Mouse (Mus musculus): ENCODE results near the gene Olfr279. TPM values are rescaled to one million over a fixed set of nuclear protein-coding genes. Genes with fewer than 3 reads are reported as not detected.
A peak's percentile ranks its signal among the peaks of the same experiment; 100 is the strongest.

The Olfr279 gene
- polyA plus RNA-seq, 1 experiment from 2014 or later = not detected

DNA sequence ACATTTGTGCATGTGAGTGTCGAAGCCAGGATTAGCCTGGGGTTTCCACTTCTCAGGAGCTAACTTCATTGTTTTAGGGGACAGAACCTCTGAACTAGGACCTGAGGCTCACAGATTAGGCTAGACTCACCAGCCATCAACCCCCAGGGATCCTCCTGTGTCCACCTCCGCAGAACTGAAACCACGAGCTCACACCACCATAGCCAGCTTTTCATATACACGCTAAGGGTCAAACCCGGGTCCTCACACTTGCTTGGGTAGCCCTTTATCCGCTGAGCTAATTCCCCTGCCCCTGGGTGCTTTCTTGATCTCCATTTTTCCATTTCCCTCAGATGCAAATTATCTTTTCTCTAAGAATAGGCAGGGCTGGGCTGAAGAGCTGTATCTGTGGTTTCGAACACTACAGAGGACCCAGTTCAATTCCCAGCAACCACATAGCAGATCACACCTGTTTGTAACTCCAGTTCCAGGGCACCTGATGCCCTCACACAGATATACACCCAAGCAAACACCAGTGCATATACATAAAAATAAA is 12.6 kb upstream of the Olfr279 start:
- Histone ChIP-seq H3K4me1 (replicated peaks; ENCODE audit: control insufficient read depth, insufficient read depth, low read length) (no peaks in the 10 kb centered on the region), H3K27me3 (replicated peaks; ENCODE audit: control insufficient read depth, insufficient read depth, low read length) (0 out of 2 replicates have a peak, but pooled peaks cover 3% of the 10 kb centered on the region), H3K27ac (ENCODE audit: low read depth, low read length) (no peak overlapping the region), H3K36me3 (ENCODE audit: control insufficient read depth, insufficient read depth, low read length) (no peaks in the 10 kb centered on the region), H3K4me3 (ENCODE audit: low read depth, low read length) (no peak overlapping the region), H3K4me2 (no peak overlapping the region), H3K9ac (ENCODE audit: low read depth, low read length) (no peak overlapping the region), H3K9me3 (ENCODE audit: control insufficient read depth, low read length) (no peaks in the 10 kb centered on the region)
- ATAC-seq (replicated peaks; ENCODE audit: low FRiP score) (no peak), DNase-seq (ENCODE audit: low spot score) (no peak)
- 70% methylated on average over 7 of the region's 7 CpGs for WGBS

- ATAC-seq (replicated peaks; ENCODE audit: low FRiP score) = no peak
- WGBS = 61% methylated on average over 3 of the region's 3 CpGs
- Histone ChIP-seq H3K4me2 (no peak within 1 kb of the TSS), H3K4me3 (ENCODE audit: low read depth, low read length) (no peak within 1 kb of the TSS), H3K9me3 (ENCODE audit: control insufficient read depth, low read length) (no peaks in the 10 kb centered on the region), H3K9ac (ENCODE audit: low read depth, low read length) (no peak within 1 kb of the TSS), H3K27ac (ENCODE audit: low read depth, low read length) (no peak within 1 kb of the TSS), H3K4me1 (replicated peaks; ENCODE audit: control insufficient read depth, insufficient read depth, low read length) (no peaks in the 10 kb centered on the region), H3K36me3 (ENCODE audit: control insufficient read depth, insufficient read depth, low read length) (no peaks in the 10 kb centered on the region), H3K27me3 (replicated peaks; ENCODE audit: control insufficient read depth, insufficient read depth, low read length) (no peaks in the 10 kb centered on the region)
- DNase-seq (ENCODE audit: low spot score) = no peak
These were observed 9.5 kb upstream of the Olfr279 start, which contains the start of gene Lalba for GRCm38 (mm10) chr15:98482701-98483100. TSS of gene Lalba (minus strand) at chr15:98482721.

GRCm38 (mm10) chr15:98483907-98484886 is 8.0 kb upstream of the Olfr279 start:
- Histone ChIP-seq H3K9ac (ENCODE audit: low read depth, low read length) (no peak overlapping the region), H3K4me3 (ENCODE audit: low read depth, low read length) (no peak overlapping the region), H3K9me3 (ENCODE audit: control insufficient read depth, low read length) (no peaks in the 10 kb centered on the region), H3K4me2 (no peak overlapping the region), H3K27me3 (replicated peaks; ENCODE audit: control insufficient read depth, insufficient read depth, low read length) (no peaks in the 10 kb centered on the region), H3K27ac (ENCODE audit: low read depth, low read length) (no peak overlapping the region), H3K36me3 (ENCODE audit: control insufficient read depth, insufficient read depth, low read length) (no peaks in the 10 kb centered on the region), H3K4me1 (replicated peaks; ENCODE audit: control insufficient read depth, insufficient read depth, low read length) (no peaks in the 10 kb centered on the region)
- DNase-seq (ENCODE audit: low spot score) (no peak), ATAC-seq (replicated peaks; ENCODE audit: low FRiP score) (no peak)
- 60% methylated on average over 18 of the region's 18 CpGs for WGBS

DNA sequence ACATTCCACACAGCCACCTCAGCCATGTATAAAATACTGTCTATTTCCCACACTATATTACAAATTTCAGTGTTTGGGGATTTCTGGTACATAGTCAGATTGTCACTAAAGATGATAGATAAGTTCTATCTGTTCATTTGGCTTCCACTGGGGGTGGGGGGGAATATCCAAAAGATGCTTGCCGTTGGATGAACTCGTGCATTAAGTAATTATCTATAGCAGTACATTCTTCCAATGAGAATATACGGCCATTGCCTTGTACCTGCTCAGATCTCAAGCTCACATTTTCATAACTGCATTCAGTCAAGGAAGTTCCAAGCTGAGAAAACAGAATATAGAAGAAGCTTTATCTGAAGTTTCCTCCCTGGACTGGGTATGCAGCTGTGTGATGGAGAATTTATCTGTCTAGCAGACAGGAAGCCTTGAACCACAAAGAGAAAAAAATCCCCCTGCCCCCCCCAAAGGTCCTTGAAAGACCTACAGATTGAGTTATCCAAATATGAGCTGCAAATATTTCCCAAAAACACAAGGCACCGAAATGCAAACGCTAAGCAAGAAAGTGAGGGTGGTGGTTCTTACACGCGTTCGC is 5.7 kb upstream of the Olfr279 start:
- WGBS = 85% methylated on average over 8 of the region's 8 CpGs
- Histone ChIP-seq H3K9ac (ENCODE audit: low read depth, low read length) (no peak overlapping the region), H3K4me2 (no peak overlapping the region)

DNA sequence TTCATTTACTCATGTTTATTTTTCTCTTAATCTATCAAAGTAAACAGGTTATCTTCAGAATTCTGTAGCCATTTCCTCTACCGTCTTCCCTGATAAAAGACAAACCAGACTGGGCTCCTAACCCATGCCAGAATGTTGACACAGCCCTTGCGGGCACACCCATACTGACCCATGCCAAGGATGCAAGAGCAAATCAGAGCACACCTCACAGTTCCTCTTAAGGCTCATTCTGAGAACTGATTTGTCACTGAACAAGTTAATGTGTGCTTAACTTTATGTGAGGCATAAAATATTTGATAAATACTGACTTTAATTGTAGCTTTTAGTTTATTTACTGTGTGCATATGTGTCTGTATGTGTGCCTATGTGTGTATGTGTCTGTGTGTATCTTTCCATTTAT is 870 bp upstream of the Olfr279 start:
- 65% methylated on average over 2 of the region's 2 CpGs for WGBS
- ATAC-seq (replicated peaks; ENCODE audit: low FRiP score) (no peak), DNase-seq (ENCODE audit: low spot score) (no peak)
- Histone ChIP-seq H3K27me3 (replicated peaks; ENCODE audit: control insufficient read depth, insufficient read depth, low read length) (no peaks in the 10 kb centered on the region), H3K9ac (ENCODE audit: low read depth, low read length) (no peak overlapping the region), H3K4me2 (no peak overlapping the region), H3K4me3 (ENCODE audit: low read depth, low read length) (no peak overlapping the region), H3K4me1 (replicated peaks; ENCODE audit: control insufficient read depth, insufficient read depth, low read length) (no peaks in the 10 kb centered on the region), H3K9me3 (ENCODE audit: control insufficient read depth, low read length) (no peaks in the 10 kb centered on the region), H3K36me3 (ENCODE audit: control insufficient read depth, insufficient read depth, low read length) (no peaks in the 10 kb centered on the region), H3K27ac (ENCODE audit: low read depth, low read length) (no peak overlapping the region)

More for the DNA sequence above, 5.7 kb upstream of the Olfr279 start:
- DNase-seq (ENCODE audit: low spot score) (no peak), ATAC-seq (replicated peaks; ENCODE audit: low FRiP score) (no peak)
- H3K4me3 ChIP-seq (ENCODE audit: low read depth, low read length) = no peak overlapping the region
- no peaks in the 10 kb centered on the region for H3K36me3 ChIP-seq (ENCODE audit: control insufficient read depth, insufficient read depth, low read length)
- no peak overlapping the region for H3K27ac ChIP-seq (ENCODE audit: low read depth, low read length)
- no peaks in the 10 kb centered on the region for H3K4me1 ChIP-seq (replicated peaks; ENCODE audit: control insufficient read depth, insufficient read depth, low read length)
- no peaks in the 10 kb centered on the region for H3K27me3 ChIP-seq (replicated peaks; ENCODE audit: control insufficient read depth, insufficient read depth, low read length)
- no peaks in the 10 kb centered on the region for H3K9me3 ChIP-seq (ENCODE audit: control insufficient read depth, low read length)

GRCm38 (mm10) chr15:98497631-98498030 is 5.4 kb downstream of the Olfr279 start:
- H3K36me3 ChIP-seq (ENCODE audit: control insufficient read depth, insufficient read depth, low read length) = no peaks in the 10 kb centered on the region
- DNase-seq (ENCODE audit: low spot score) (no peak), ATAC-seq (replicated peaks; ENCODE audit: low FRiP score) (no peak)
- no peak overlapping the region for H3K27ac ChIP-seq (ENCODE audit: low read depth, low read length)
- no peaks in the 10 kb centered on the region for H3K4me1 ChIP-seq (replicated peaks; ENCODE audit: control insufficient read depth, insufficient read depth, low read length)
- no peak overlapping the region for H3K4me2 ChIP-seq
- H3K4me3 ChIP-seq (ENCODE audit: low read depth, low read length) = no peak overlapping the region
- no peak overlapping the region for H3K9ac ChIP-seq (ENCODE audit: low read depth, low read length)
- no peaks in the 10 kb centered on the region for H3K9me3 ChIP-seq (ENCODE audit: control insufficient read depth, low read length)
- H3K27me3 ChIP-seq (replicated peaks; ENCODE audit: control insufficient read depth, insufficient read depth, low read length) = no peaks in the 10 kb centered on the region
- 83% methylated on average over 17 of the region's 17 CpGs for WGBS

- WGBS = 67% methylated on average over 3 of the region's 3 CpGs
- Histone ChIP-seq H3K27me3 (replicated peaks; ENCODE audit: control insufficient read depth, insufficient read depth, low read length) (no peaks in the 10 kb centered on the region), H3K4me1 (replicated peaks; ENCODE audit: control insufficient read depth, insufficient read depth, low read length) (no peaks in the 10 kb centered on the region), H3K9ac (ENCODE audit: low read depth, low read length) (no peak overlapping the region), H3K4me2 (no peak overlapping the region), H3K27ac (ENCODE audit: low read depth, low read length) (no peak overlapping the region), H3K4me3 (ENCODE audit: low read depth, low read length) (no peak overlapping the region), H3K36me3 (ENCODE audit: control insufficient read depth, insufficient read depth, low read length) (no peaks in the 10 kb centered on the region), H3K9me3 (ENCODE audit: control insufficient read depth, low read length) (no peaks in the 10 kb centered on the region)
- no peak for ATAC-seq (replicated peaks; ENCODE audit: low FRiP score)
- no peak for DNase-seq (ENCODE audit: low spot score)
These were observed 11.1 kb downstream of the Olfr279 start for GRCm38 (mm10) chr15:98503317-98503716.

GRCm38 (mm10) chr15:98504514-98504913 is 12.3 kb downstream of the Olfr279 start:
- H3K4me3 ChIP-seq (ENCODE audit: low read depth, low read length) = no peak overlapping the region
- H3K27ac ChIP-seq (ENCODE audit: low read depth, low read length) = no peak overlapping the region
- no peak overlapping the region for H3K9ac ChIP-seq (ENCODE audit: low read depth, low read length)
- peak; percentile 18; the same call in 1 of the 2 replicates for ATAC-seq (replicated peaks; ENCODE audit: low FRiP score)
- H3K4me1 ChIP-seq (replicated peaks; ENCODE audit: control insufficient read depth, insufficient read depth, low read length) = no peaks in the 10 kb centered on the region
- peak; percentile 66 for DNase-seq (ENCODE audit: low spot score)
- WGBS = 14% methylated on average over 18 of the region's 18 CpGs
- no peaks in the 10 kb centered on the region for H3K27me3 ChIP-seq (replicated peaks; ENCODE audit: control insufficient read depth, insufficient read depth, low read length)
- no peaks in the 10 kb centered on the region for H3K9me3 ChIP-seq (ENCODE audit: control insufficient read depth, low read length)
- no peak overlapping the region for H3K4me2 ChIP-seq
- no peaks in the 10 kb centered on the region for H3K36me3 ChIP-seq (ENCODE audit: control insufficient read depth, insufficient read depth, low read length)
